Mouse (Mus musculus) urinary bladder, postnatal 4 days (tissue): ENCODE measurements at regions not wholly inside any gene's neighbourhood (a gene's known extent, or its start where the extent isn't known, plus 50 kb on each side); places are given as distances from the start of the nearest gene placed in this dataset.
A peak's percentile ranks its signal among the peaks of the same experiment; 100 is the strongest.

Source experiments
- DNase-seq, 2 experiments: peaks; one replicate each; pipeline ENCODE4 v3.0.0; 2021 to 2022; ENCODE audit warnings: low spot score in 2 of 2

GRCm38 (mm10) chr17:85508386-85508785 is 105.0 kb upstream of the Six3 start:
- no peak for DNase-seq

GRCm38 (mm10) chr17:85512971-85513370 is 100.4 kb upstream of the Six3 start:
- no peak for DNase-seq

- no peak for DNase-seq
Measured at GRCm38 (mm10) chr17:85513936-85514335, 99.5 kb upstream of the Six3 start.

DNA sequence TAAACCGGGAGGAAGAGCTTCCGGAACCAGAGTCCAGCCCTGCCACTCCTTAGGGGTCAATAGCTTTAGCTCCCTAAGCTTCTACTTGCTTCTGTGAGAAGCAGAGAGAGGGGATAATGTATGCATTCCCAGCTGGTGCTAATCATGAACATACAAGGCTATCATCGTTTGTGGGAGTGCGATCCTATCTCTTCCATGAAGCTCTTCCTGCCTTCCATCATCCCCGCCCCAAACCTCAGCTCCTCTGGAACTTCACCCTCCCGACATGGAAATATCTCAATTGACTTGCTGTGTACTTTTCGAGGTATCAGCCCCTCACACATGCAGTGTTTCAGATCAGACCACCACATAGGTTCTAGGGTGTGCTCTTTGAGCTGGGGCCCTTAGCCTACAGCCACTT is 99.0 kb upstream of the Six3 start:
- DNase-seq = no peak

- DNase-seq = no peak
Measured at GRCm38 (mm10) chr17:85517301-85517700, 96.1 kb upstream of the Six3 start.

- DNase-seq = no peak
Measured at GRCm38 (mm10) chr17:85518513-85518912, 94.9 kb upstream of the Six3 start.

- peak in 1 of 2 experiments; percentile 6 for DNase-seq
Measured at GRCm38 (mm10) chr17:85527327-85527698, 86.1 kb upstream of the Six3 start.

- peak in 1 of 2 experiments; percentile 54 for DNase-seq
Measured at GRCm38 (mm10) chr17:85528105-85529004, 85.1 kb upstream of the Six3 start.

GRCm38 (mm10) chr17:85536311-85536710 is 77.1 kb upstream of the Six3 start:
- peak in 1 of 2 experiments; percentile 54 for DNase-seq

GRCm38 (mm10) chr17:85541258-85541777 is 72.1 kb upstream of the Six3 start:
- peak in 1 of 2 experiments; percentile 33 for DNase-seq

GRCm38 (mm10) chr17:85548061-85548460 is 65.3 kb upstream of the Six3 start:
- peak; percentile 8 to 17 for DNase-seq

- DNase-seq = peak; percentile 11 to 51
Measured at GRCm38 (mm10) chr17:85561006-85561405, 52.4 kb upstream of the Six3 start.

GRCm38 (mm10) chr17:85562510-85563266 is 50.7 kb upstream of the Six3 start:
- peak; percentile 7 to 41 for DNase-seq

DNA sequence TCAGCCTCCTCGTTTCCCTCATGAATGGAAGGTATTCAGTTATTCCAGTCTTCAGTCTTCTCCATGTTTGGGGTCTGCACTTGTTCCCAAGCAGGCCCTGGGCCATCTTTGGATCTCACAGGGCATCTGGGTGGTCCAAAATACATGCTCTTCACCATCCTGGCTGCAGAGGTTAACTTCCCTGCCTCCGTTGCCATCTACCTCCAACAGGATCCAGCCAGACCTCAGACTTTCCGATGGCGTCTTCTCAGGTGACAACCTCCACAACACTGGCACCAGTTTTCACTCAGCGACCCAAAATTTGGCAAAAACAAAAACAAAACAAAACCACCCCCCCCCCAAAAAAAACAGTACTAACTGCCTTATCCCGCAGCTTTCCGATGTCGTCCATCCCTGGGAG is 50.0 kb upstream of the Six3 start:
- peak; percentile 9 to 53 for DNase-seq
